Mouse (Mus musculus) kidney, postnatal 36 days (tissue): ENCODE measurements around the gene Arnt.
A peak's percentile ranks its signal among the peaks of the same experiment; 100 is the strongest.
"Not testable (repeated sequence)": the region's sequence is repeated elsewhere in the genome, so short reads cannot be mapped to it uniquely, and the experiment has no call there.

Experiments used
- DNase-seq, 2 experiments: peaks; one replicate each; pipeline ENCODE4 v3.0.0; 2021 to 2022; ENCODE audit warnings: mixed read lengths in 2 of 2

The Arnt gene

GRCm38 (mm10) chr3:95434136-95434982 lies at the start of gene Arnt:
Arnt (plus strand) TSS chr3:95434388.
- DNase-seq = peak; percentile 93 to 98

- no peak for DNase-seq
Observed at GRCm38 (mm10) chr3:95385401-95386075, 48.6 kb upstream of the Arnt start.

GRCm38 (mm10) chr3:95394385-95394784 lies 39.8 kb upstream of the Arnt start:
- peak; percentile 34 to 38 for DNase-seq

- no peak for DNase-seq
Observed at GRCm38 (mm10) chr3:95402741-95403140, 31.4 kb upstream of the Arnt start, which contains the start of gene 4930558C23Rik. 4930558C23Rik (minus strand) TSS chr3:95402841.

- DNase-seq = no peak
Observed at GRCm38 (mm10) chr3:95407728-95408127, 26.5 kb upstream of the Arnt start.

GRCm38 (mm10) chr3:95408852-95409251 lies 25.3 kb upstream of the Arnt start:
- DNase-seq = no peak

- no peak for DNase-seq
Observed at GRCm38 (mm10) chr3:95412268-95412667, 21.9 kb upstream of the Arnt start.

GRCm38 (mm10) chr3:95417866-95418265 lies 16.3 kb upstream of the Arnt start:
- DNase-seq = no peak

GRCm38 (mm10) chr3:95426476-95426875 lies 7.7 kb upstream of the Arnt start:
- not testable (repeated sequence) for DNase-seq

GRCm38 (mm10) chr3:95427117-95427890 lies 6.9 kb upstream of the Arnt start:
- not testable (repeated sequence) for DNase-seq

GRCm38 (mm10) chr3:95427891-95428238 lies 6.3 kb upstream of the Arnt start:
- DNase-seq = not testable (repeated sequence)

GRCm38 (mm10) chr3:95428423-95428822 lies 5.8 kb upstream of the Arnt start:
- DNase-seq = not testable (repeated sequence)

GRCm38 (mm10) chr3:95433301-95433915 lies 780 bp upstream of the Arnt start:
- DNase-seq = no peak

GRCm38 (mm10) chr3:95434983-95435370 lies 789 bp downstream of the Arnt start:
- DNase-seq = no peak

GRCm38 (mm10) chr3:95435561-95435960 lies 1.4 kb downstream of the Arnt start:
- no peak for DNase-seq

GRCm38 (mm10) chr3:95438636-95439035 lies 4.4 kb downstream of the Arnt start:
- not testable (repeated sequence) for DNase-seq

GRCm38 (mm10) chr3:95439670-95440069 lies 5.5 kb downstream of the Arnt start:
- no peak for DNase-seq

- DNase-seq = peak; percentile 32 to 53
Observed at GRCm38 (mm10) chr3:95442406-95443117, 8.4 kb downstream of the Arnt start.

GRCm38 (mm10) chr3:95445311-95445710 lies 11.1 kb downstream of the Arnt start:
- no peak for DNase-seq

- DNase-seq = peak; percentile 33 to 71
Observed at GRCm38 (mm10) chr3:95450408-95450807, 16.2 kb downstream of the Arnt start.

- no peak for DNase-seq
Observed at GRCm38 (mm10) chr3:95450915-95451314, 16.7 kb downstream of the Arnt start.

GRCm38 (mm10) chr3:95456367-95456766 lies 22.2 kb downstream of the Arnt start:
- no peak for DNase-seq
